Mouse (Mus musculus): ENCODE measurements at regions not wholly inside any gene's neighbourhood (a gene's known extent, or its start where the extent isn't known, plus 50 kb on each side); places are given as distances from the start of the nearest gene placed in this dataset.

- WGBS = 53% methylated on average over 7 of the region's 7 CpGs
- Histone ChIP-seq H3K9ac (peak overlapping the region; percentile 39; the same call in 1 of the 2 replicates), H3K27ac (peak overlapping the region; percentile 85), H3K36me3 (replicated peaks; ENCODE audit: control insufficient read depth, insufficient read depth) (peaks cover 5% of the 10 kb centered on the region; the same call in 1 of the 2 replicates), H3K4me1 (replicated peaks; ENCODE audit: control insufficient read depth, insufficient read depth, low read length) (peaks cover 35% of the 10 kb centered on the region), H3K9me3 (ENCODE audit: control insufficient read depth, low read length) (no peaks in the 10 kb centered on the region), H3K4me2 (replicated peaks) (no peak overlapping the region), H3K4me3 (replicated peaks; ENCODE audit: low read length) (no peak overlapping the region), H3K27me3 (ENCODE audit: control insufficient read depth, insufficient read depth, low read length) (no peaks in the 10 kb centered on the region)
- DNase-seq (ENCODE audit: low spot score) = peak; percentile 51
- ATAC-seq (ENCODE audit: low FRiP score) = peak; percentile 71; the same call in 1 of the 2 replicates
These were observed 363.1 kb upstream of the Ubash3b start for GRCm38 (mm10) chr9:41524591-41524990.

GRCm38 (mm10) chr9:41523969-41524368 is 362.5 kb upstream of the Ubash3b start:
- no peak for DNase-seq (ENCODE audit: low spot score)
- ATAC-seq (ENCODE audit: low FRiP score) = 0 out of 2 replicates have a peak, but pooled peaks have one; percentile 17
- Histone ChIP-seq H3K4me2 (replicated peaks) (no peak overlapping the region), H3K36me3 (replicated peaks; ENCODE audit: control insufficient read depth, insufficient read depth) (peaks cover 5% of the 10 kb centered on the region; the same call in 1 of the 2 replicates), H3K27me3 (ENCODE audit: control insufficient read depth, insufficient read depth, low read length) (no peaks in the 10 kb centered on the region), H3K4me1 (replicated peaks; ENCODE audit: control insufficient read depth, insufficient read depth, low read length) (peaks cover 35% of the 10 kb centered on the region), H3K9ac (no peak overlapping the region), H3K9me3 (ENCODE audit: control insufficient read depth, low read length) (no peaks in the 10 kb centered on the region), H3K27ac (peak overlapping the region; percentile 85), H3K4me3 (replicated peaks; ENCODE audit: low read length) (no peak overlapping the region)
- WGBS = 95% methylated on average over 2 of the region's 2 CpGs

- H3K27ac ChIP-seq = no peak overlapping the region
- no peak overlapping the region for H3K4me3 ChIP-seq (replicated peaks; ENCODE audit: low read length)
- H3K9me3 ChIP-seq (ENCODE audit: control insufficient read depth, low read length) = no peaks in the 10 kb centered on the region
- peaks cover 5% of the 10 kb centered on the region; the same call in 1 of the 2 replicates for H3K36me3 ChIP-seq (replicated peaks; ENCODE audit: control insufficient read depth, insufficient read depth)
- H3K9ac ChIP-seq = no peak overlapping the region
- H3K4me1 ChIP-seq (replicated peaks; ENCODE audit: control insufficient read depth, insufficient read depth, low read length) = peaks cover 40% of the 10 kb centered on the region
- no peak for DNase-seq (ENCODE audit: low spot score)
- no peak for ATAC-seq (ENCODE audit: low FRiP score)
- no peak overlapping the region for H3K4me2 ChIP-seq (replicated peaks)
- no peaks in the 10 kb centered on the region for H3K27me3 ChIP-seq (ENCODE audit: control insufficient read depth, insufficient read depth, low read length)
- WGBS = 77% methylated on average over 1 of the region's 1 CpGs
These were observed 360.8 kb upstream of the Ubash3b start for GRCm38 (mm10) chr9:41522302-41522701.

- DNase-seq (ENCODE audit: low spot score) (no peak), ATAC-seq (ENCODE audit: low FRiP score) (no peak)
- WGBS = 54% methylated on average over 2 of the region's 2 CpGs
- Histone ChIP-seq H3K4me1 (replicated peaks; ENCODE audit: control insufficient read depth, insufficient read depth, low read length) (peaks cover 13% of the 10 kb centered on the region; the same call in 1 of the 2 replicates), H3K4me2 (replicated peaks) (no peak overlapping the region), H3K36me3 (replicated peaks; ENCODE audit: control insufficient read depth, insufficient read depth) (peaks cover 3% of the 10 kb centered on the region; the same call in 1 of the 2 replicates), H3K4me3 (replicated peaks; ENCODE audit: low read length) (no peak overlapping the region), H3K9me3 (ENCODE audit: control insufficient read depth, low read length) (no peaks in the 10 kb centered on the region), H3K9ac (no peak overlapping the region), H3K27me3 (ENCODE audit: control insufficient read depth, insufficient read depth, low read length) (no peaks in the 10 kb centered on the region), H3K27ac (peak overlapping the region; percentile 74)
These were observed 356.3 kb upstream of the Ubash3b start for GRCm38 (mm10) chr9:41517787-41518186.

- no peak for DNase-seq (ENCODE audit: low spot score)
- Histone ChIP-seq H3K27ac (peak overlapping the region; percentile 74), H3K27me3 (ENCODE audit: control insufficient read depth, insufficient read depth, low read length) (no peaks in the 10 kb centered on the region), H3K4me1 (replicated peaks; ENCODE audit: control insufficient read depth, insufficient read depth, low read length) (peaks cover 13% of the 10 kb centered on the region; the same call in 1 of the 2 replicates), H3K4me2 (replicated peaks) (no peak overlapping the region), H3K9me3 (ENCODE audit: control insufficient read depth, low read length) (no peaks in the 10 kb centered on the region), H3K4me3 (replicated peaks; ENCODE audit: low read length) (no peak overlapping the region), H3K36me3 (replicated peaks; ENCODE audit: control insufficient read depth, insufficient read depth) (no peaks in the 10 kb centered on the region), H3K9ac (no peak overlapping the region)
- ATAC-seq (ENCODE audit: low FRiP score) = no peak; the same call in 1 of the 2 replicates
- 64% methylated on average over 2 of the region's 2 CpGs for WGBS
These were observed 355.7 kb upstream of the Ubash3b start for GRCm38 (mm10) chr9:41517053-41517696.

GRCm38 (mm10) chr9:41515192-41515591 is 353.7 kb upstream of the Ubash3b start:
- H3K4me1 ChIP-seq (replicated peaks; ENCODE audit: control insufficient read depth, insufficient read depth, low read length) = peaks cover 13% of the 10 kb centered on the region; the same call in 1 of the 2 replicates
- DNase-seq (ENCODE audit: low spot score) = no peak
- no peak for ATAC-seq (ENCODE audit: low FRiP score)
- H3K4me2 ChIP-seq (replicated peaks) = no peak overlapping the region
- no peak overlapping the region for H3K27ac ChIP-seq
- H3K27me3 ChIP-seq (ENCODE audit: control insufficient read depth, insufficient read depth, low read length) = no peaks in the 10 kb centered on the region
- no peaks in the 10 kb centered on the region for H3K9me3 ChIP-seq (ENCODE audit: control insufficient read depth, low read length)
- no peak overlapping the region for H3K4me3 ChIP-seq (replicated peaks; ENCODE audit: low read length)
- H3K36me3 ChIP-seq (replicated peaks; ENCODE audit: control insufficient read depth, insufficient read depth) = no peaks in the 10 kb centered on the region
- no peak overlapping the region for H3K9ac ChIP-seq

GRCm38 (mm10) chr9:41513701-41514100 is 352.2 kb upstream of the Ubash3b start:
- no peak for ATAC-seq (ENCODE audit: low FRiP score)
- no peak overlapping the region for H3K27ac ChIP-seq
- WGBS = 26% methylated on average over 1 of the region's 1 CpGs

GRCm38 (mm10) chr9:41509597-41509996 is 348.1 kb upstream of the Ubash3b start:
- WGBS = 94% methylated on average over 2 of the region's 2 CpGs
- Histone ChIP-seq H3K4me3 (replicated peaks; ENCODE audit: low read length) (no peak overlapping the region), H3K27ac (no peak overlapping the region), H3K4me1 (replicated peaks; ENCODE audit: control insufficient read depth, insufficient read depth, low read length) (no peaks in the 10 kb centered on the region), H3K27me3 (ENCODE audit: control insufficient read depth, insufficient read depth, low read length) (no peaks in the 10 kb centered on the region), H3K36me3 (replicated peaks; ENCODE audit: control insufficient read depth, insufficient read depth) (peaks cover 6% of the 10 kb centered on the region), H3K9me3 (ENCODE audit: control insufficient read depth, low read length) (no peaks in the 10 kb centered on the region), H3K4me2 (replicated peaks) (no peak overlapping the region), H3K9ac (no peak overlapping the region)
- ATAC-seq (ENCODE audit: low FRiP score) (no peak), DNase-seq (ENCODE audit: low spot score) (no peak)

More at GRCm38 (mm10) chr9:41513701-41514100, 352.2 kb upstream of the Ubash3b start:
- DNase-seq (ENCODE audit: low spot score) = no peak
- no peaks in the 10 kb centered on the region for H3K9me3 ChIP-seq (ENCODE audit: control insufficient read depth, low read length)
- no peak overlapping the region for H3K4me3 ChIP-seq (replicated peaks; ENCODE audit: low read length)
- peaks cover 13% of the 10 kb centered on the region; the same call in 1 of the 2 replicates for H3K4me1 ChIP-seq (replicated peaks; ENCODE audit: control insufficient read depth, insufficient read depth, low read length)
- H3K9ac ChIP-seq = no peak overlapping the region
- H3K27me3 ChIP-seq (ENCODE audit: control insufficient read depth, insufficient read depth, low read length) = no peaks in the 10 kb centered on the region
- H3K4me2 ChIP-seq (replicated peaks) = no peak overlapping the region
- no peaks in the 10 kb centered on the region for H3K36me3 ChIP-seq (replicated peaks; ENCODE audit: control insufficient read depth, insufficient read depth)

GRCm38 (mm10) chr9:41508746-41509145 is 347.2 kb upstream of the Ubash3b start:
- Histone ChIP-seq H3K4me2 (replicated peaks) (no peak overlapping the region), H3K27ac (no peak overlapping the region), H3K9me3 (ENCODE audit: control insufficient read depth, low read length) (no peaks in the 10 kb centered on the region), H3K27me3 (ENCODE audit: control insufficient read depth, insufficient read depth, low read length) (no peaks in the 10 kb centered on the region), H3K9ac (no peak overlapping the region), H3K4me3 (replicated peaks; ENCODE audit: low read length) (no peak overlapping the region), H3K36me3 (replicated peaks; ENCODE audit: control insufficient read depth, insufficient read depth) (peaks cover 6% of the 10 kb centered on the region), H3K4me1 (replicated peaks; ENCODE audit: control insufficient read depth, insufficient read depth, low read length) (0 out of 2 replicates have a peak, but pooled peaks cover 1% of the 10 kb centered on the region)
- ATAC-seq (ENCODE audit: low FRiP score) = no peak
- no peak for DNase-seq (ENCODE audit: low spot score)
- WGBS = 94% methylated on average over 5 of the region's 5 CpGs
